Mouse (Mus musculus): ENCODE results near the gene Gm20388.

Gm20388 gene

GRCm38 (mm10) chr8:122701441-122702185 lies 2791.0 kb downstream of the Gm20388 start:
- no peak for DNase-seq (ENCODE audit: low read depth)

- DNase-seq (ENCODE audit: low read depth): no peak
Measured at GRCm38 (mm10) chr8:122702301-122702941, 2791.8 kb downstream of the Gm20388 start.

GRCm38 (mm10) chr8:122702957-122703356 lies 2792.3 kb downstream of the Gm20388 start:
- peak; percentile 17 for DNase-seq (ENCODE audit: low read depth)

GRCm38 (mm10) chr8:122704612-122705011 lies 2794.0 kb downstream of the Gm20388 start:
- no peak for DNase-seq (ENCODE audit: low read depth)

- DNase-seq (ENCODE audit: low read depth): no peak
Measured at GRCm38 (mm10) chr8:122705901-122706561, 2795.4 kb downstream of the Gm20388 start.

DNA sequence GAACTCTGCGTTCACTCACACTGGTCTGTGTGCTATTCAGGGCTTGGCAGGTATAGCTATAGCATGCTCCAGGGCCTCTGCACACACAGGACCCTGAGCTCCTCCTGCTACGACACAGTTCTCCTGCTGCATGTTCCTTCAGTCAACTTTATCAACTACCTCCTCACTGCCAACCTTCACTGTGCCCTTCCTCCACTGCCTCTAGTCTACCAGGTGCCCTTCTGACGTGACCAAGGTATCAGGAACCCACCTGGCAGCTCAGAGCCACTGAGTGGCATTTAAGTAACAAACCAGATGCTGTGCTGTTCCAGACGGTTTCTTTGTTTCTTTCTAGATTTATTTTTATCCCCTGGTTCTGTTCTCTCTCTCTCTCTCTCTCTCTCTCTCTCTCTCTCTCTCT lies 2796.5 kb downstream of the Gm20388 start:
- no peak for DNase-seq (ENCODE audit: low read depth)

DNA sequence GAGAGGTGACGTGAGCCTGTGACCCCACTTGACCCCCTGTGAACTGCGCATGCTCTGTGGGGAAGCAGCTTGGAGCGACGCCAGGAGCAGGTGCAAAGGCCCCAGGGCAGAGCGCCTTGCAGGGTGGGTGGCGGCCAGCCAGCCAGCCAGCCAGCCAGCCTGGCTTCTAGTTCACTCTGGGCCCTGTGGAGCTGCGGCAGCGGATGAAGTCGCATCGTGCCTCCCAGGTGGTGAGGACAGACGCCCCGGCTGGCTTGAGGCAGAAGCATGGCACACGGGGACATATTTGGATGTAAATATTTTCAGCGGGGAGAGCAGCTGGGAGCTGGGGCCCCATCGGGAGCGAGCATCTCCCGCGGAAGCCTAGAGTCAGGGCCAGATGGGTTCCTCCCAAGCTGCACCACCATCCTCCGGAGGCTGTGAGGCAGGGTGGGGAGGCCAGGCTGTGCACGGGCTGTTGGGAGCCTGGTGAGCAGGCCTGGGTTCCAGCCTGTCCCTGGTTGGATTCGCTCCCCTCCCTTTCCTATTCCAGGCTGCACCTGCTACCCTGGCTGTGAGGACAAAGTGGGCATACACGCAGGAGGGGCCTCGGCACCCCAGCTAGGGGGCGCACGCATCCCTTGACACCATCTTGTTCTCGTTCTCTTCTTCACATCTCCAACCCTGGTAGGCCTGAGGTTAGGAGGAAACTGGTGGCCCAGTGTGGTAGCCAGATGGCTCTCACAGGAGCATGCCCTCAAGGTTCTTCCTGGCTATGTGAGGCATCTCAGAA lies 2798.9 kb downstream of the Gm20388 start:
- DNase-seq (ENCODE audit: low read depth): no peak

GRCm38 (mm10) chr8:122711480-122711879 lies 2800.8 kb downstream of the Gm20388 start:
- no peak for DNase-seq (ENCODE audit: low read depth)

- DNase-seq (ENCODE audit: low read depth): no peak
Measured at GRCm38 (mm10) chr8:122711891-122712365, 2801.3 kb downstream of the Gm20388 start.

- DNase-seq (ENCODE audit: low read depth): no peak
Measured at GRCm38 (mm10) chr8:122712411-122713156, 2801.9 kb downstream of the Gm20388 start.

GRCm38 (mm10) chr8:122713157-122713518 lies 2802.5 kb downstream of the Gm20388 start:
- no peak for DNase-seq (ENCODE audit: low read depth)

DNA sequence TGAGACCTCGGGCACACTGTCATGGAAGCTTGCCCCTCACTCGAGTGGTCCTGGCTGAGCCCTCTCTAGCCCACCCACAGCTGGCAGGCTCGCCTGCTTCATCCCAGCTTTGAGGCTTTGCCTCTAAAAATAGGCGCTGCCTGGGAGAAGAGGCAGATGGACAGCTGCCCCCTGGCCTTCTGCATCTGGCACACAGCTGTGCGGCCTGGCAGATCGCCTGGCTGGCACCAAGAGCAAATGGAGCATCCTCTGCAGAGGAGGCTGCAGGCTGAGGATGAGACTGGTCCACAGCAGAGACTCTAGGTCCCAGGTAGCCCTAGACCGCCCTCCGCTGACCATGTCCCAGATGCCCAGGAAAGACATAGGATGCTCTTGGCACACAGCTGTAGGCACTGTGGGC lies 2805.9 kb downstream of the Gm20388 start:
- peak; percentile 61 for DNase-seq (ENCODE audit: low read depth)

GRCm38 (mm10) chr8:122717869-122718509 lies 2807.3 kb downstream of the Gm20388 start:
- no peak for DNase-seq (ENCODE audit: low read depth)

- no peak for DNase-seq (ENCODE audit: low read depth)
Measured at GRCm38 (mm10) chr8:122718711-122719499, 2808.3 kb downstream of the Gm20388 start.

- DNase-seq (ENCODE audit: low read depth): no peak
Measured at GRCm38 (mm10) chr8:122719500-122720065, 2808.9 kb downstream of the Gm20388 start.

GRCm38 (mm10) chr8:122720070-122720729 lies 2809.6 kb downstream of the Gm20388 start:
- DNase-seq (ENCODE audit: low read depth): no peak

DNA sequence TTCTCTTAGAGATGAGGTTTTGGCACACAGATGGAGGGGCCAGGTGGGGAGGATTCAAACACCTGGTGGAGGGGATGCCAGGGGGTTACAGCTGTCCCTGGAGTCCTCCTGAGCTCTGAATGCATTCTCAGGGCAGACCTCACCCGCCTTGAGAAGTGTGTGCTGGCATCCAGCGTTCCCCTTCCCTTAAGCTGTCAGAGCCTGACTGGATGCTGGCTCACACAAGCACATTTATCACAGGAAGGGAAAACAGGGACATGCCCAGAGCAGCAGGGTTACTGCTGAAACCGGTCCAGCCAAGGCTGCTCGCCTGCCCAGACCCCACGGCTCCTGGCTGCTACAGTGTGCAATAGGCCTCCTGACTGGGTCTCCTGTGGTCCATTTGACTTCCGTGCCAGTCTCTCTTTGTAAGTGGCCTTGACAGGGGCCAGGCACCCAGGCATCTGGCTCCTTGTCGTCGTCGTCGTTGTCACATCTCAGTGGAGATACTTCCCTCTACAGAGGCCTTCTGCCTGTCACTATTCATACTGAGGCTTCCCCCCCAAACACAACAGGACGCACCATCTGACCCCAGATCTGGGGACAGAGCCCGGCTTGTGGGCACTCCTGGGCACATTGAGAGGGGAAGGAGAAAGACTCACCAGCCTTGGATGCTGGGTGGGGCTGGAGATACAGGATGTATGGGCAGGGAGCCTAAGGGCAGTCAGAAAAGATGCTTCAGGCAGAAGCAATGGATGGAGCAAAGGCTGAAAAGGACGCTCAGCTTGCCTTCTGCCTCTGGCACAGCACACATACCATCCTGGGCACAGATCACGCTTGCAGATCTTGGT lies 2810.4 kb downstream of the Gm20388 start:
- DNase-seq (ENCODE audit: low read depth): no peak

- DNase-seq (ENCODE audit: low read depth): no peak
Measured at GRCm38 (mm10) chr8:122725187-122725586, 2814.5 kb downstream of the Gm20388 start.

All from NIH3T3 (cell line).